Mouse (Mus musculus): ENCODE measurements around the gene Kdsr. TPM values are rescaled to one million over a fixed set of nuclear protein-coding genes. Genes with fewer than 3 reads are reported as not detected.
"Not testable (repeated sequence)": the region's sequence is repeated elsewhere in the genome, so short reads cannot be mapped to it uniquely, and the experiment has no call there.

Kdsr gene
- polyA plus RNA-seq, 1 experiment from 2014 or later = 17.0 TPM

- no peak overlapping the region for H3K4me2 ChIP-seq
- 46% methylated on average over 2 of the region's 2 CpGs for WGBS
- no peak overlapping the region for H3K9ac ChIP-seq
- no peak overlapping the region for H3K27ac ChIP-seq
- no peak overlapping the region for H3K4me3 ChIP-seq
- ATAC-seq (ENCODE audit: insufficient number of reproducible peaks, insufficient read depth, low FRiP score, low TSS enrichment, low read depth) = no peak
- H3K4me1 ChIP-seq = no peaks in the 10 kb centered on the region
- no peaks in the 10 kb centered on the region for H3K9me3 ChIP-seq
- H3K27me3 ChIP-seq = no peaks in the 10 kb centered on the region
- peaks cover 37% of the 10 kb centered on the region; the same call in 1 of the 2 replicates for H3K36me3 ChIP-seq
These were observed 23.9 kb downstream of the Kdsr start for GRCm38 (mm10) chr1:106735586-106735985.

- Histone ChIP-seq H3K4me2 (no peak overlapping the region), H3K9me3 (no peaks in the 10 kb centered on the region), H3K4me3 (no peak overlapping the region), H3K9ac (no peak overlapping the region), H3K27ac (no peak overlapping the region), H3K27me3 (no peaks in the 10 kb centered on the region), H3K4me1 (0 out of 2 replicates have a peak, but pooled peaks cover under 1% of the 10 kb centered on the region), H3K36me3 (peaks cover 6% of the 10 kb centered on the region)
- WGBS = 34% methylated on average over 5 of the region's 5 CpGs
- no peak for ATAC-seq (ENCODE audit: insufficient number of reproducible peaks, insufficient read depth, low FRiP score, low TSS enrichment, low read depth)
These were observed 37.5 kb downstream of the Kdsr start for GRCm38 (mm10) chr1:106722061-106722460.

DNA sequence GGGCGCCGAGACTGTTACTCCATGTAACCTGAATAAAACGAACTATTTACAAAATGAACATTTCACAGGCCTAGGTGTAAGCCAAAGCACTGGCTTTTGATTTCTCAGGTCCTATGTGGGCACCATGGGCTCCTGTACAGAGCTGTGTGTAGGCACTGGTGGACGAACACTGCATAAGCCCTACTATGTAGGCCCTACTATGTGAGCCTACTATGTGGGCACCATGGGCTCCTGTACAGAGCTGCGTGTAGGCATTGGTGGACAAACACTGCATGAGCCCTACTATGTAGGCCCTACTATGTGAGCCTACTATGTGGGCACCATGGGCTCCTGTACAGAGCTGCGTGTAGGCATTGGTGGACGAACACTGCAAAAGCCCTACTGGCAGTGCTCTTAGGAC lies 41.8 kb downstream of the Kdsr start:
- 68% methylated on average over 7 of the region's 7 CpGs for WGBS
- not testable (repeated sequence) for H3K27me3 ChIP-seq; H3K9me3 ChIP-seq; ATAC-seq (ENCODE audit: insufficient number of reproducible peaks, insufficient read depth, low FRiP score, low TSS enrichment, low read depth); H3K27ac ChIP-seq; H3K4me2 ChIP-seq; H3K4me3 ChIP-seq; H3K36me3 ChIP-seq; H3K9ac ChIP-seq
- H3K4me1 ChIP-seq = 0 out of 2 replicates have a peak, but pooled peaks cover 12% of the 10 kb centered on the region

DNA sequence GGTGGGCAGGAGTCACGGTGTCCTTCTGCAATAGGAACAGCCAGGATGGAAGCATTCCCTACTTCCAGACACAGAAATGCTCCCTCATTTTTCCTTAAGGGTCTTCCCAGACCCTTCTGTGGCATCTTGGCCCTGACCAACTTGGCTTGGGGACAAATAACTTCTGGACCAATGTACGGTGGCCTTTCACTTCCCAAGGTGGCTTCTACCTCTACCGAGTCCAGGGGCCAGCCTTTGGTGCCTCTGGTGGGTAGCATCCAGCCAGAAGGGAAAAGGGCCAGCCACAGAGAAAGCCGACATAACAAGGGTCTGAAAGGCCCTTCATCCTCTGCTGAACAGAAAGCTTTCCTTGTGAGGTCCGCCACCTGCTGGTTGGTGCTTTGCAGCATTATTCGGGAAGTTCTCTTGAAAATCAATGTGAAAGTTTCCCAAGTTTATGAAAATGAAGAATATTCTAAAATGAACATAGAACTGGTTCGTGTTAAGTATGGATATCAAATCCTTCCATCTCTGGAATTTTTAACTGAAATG lies 42.4 kb downstream of the Kdsr start:
- no peak overlapping the region for H3K27ac ChIP-seq
- H3K27me3 ChIP-seq = no peaks in the 10 kb centered on the region
- no peak overlapping the region for H3K4me2 ChIP-seq
- no peak overlapping the region for H3K9ac ChIP-seq
- no peaks in the 10 kb centered on the region for H3K9me3 ChIP-seq
- no peak overlapping the region for H3K4me3 ChIP-seq
- ATAC-seq (ENCODE audit: insufficient number of reproducible peaks, insufficient read depth, low FRiP score, low TSS enrichment, low read depth) = no peak
- no peaks in the 10 kb centered on the region for H3K36me3 ChIP-seq
- WGBS = 24% methylated on average over 7 of the region's 7 CpGs
- H3K4me1 ChIP-seq = peaks cover 17% of the 10 kb centered on the region

DNA sequence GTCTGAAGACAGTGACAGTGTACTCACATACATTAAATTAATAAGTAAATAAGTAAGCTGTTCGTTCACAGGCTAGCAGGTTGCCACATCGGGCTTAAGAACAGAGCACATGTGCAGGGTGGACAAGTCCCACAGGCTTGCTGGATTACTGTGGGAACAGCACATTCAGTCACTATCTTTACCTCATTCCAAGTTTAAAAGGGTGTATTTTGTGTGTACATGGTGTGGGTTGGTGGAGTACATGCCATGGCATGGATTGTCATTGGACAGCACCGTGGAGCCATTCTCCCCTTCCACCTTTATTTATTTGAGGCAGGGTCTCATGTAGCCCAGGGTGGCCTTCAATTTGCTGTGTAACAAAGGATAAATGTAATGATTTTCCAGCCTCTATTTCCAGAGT lies 43.4 kb downstream of the Kdsr start:
- no peak for ATAC-seq (ENCODE audit: insufficient number of reproducible peaks, insufficient read depth, low FRiP score, low TSS enrichment, low read depth)
- 90% methylated on average over 3 of the region's 3 CpGs for WGBS

DNA sequence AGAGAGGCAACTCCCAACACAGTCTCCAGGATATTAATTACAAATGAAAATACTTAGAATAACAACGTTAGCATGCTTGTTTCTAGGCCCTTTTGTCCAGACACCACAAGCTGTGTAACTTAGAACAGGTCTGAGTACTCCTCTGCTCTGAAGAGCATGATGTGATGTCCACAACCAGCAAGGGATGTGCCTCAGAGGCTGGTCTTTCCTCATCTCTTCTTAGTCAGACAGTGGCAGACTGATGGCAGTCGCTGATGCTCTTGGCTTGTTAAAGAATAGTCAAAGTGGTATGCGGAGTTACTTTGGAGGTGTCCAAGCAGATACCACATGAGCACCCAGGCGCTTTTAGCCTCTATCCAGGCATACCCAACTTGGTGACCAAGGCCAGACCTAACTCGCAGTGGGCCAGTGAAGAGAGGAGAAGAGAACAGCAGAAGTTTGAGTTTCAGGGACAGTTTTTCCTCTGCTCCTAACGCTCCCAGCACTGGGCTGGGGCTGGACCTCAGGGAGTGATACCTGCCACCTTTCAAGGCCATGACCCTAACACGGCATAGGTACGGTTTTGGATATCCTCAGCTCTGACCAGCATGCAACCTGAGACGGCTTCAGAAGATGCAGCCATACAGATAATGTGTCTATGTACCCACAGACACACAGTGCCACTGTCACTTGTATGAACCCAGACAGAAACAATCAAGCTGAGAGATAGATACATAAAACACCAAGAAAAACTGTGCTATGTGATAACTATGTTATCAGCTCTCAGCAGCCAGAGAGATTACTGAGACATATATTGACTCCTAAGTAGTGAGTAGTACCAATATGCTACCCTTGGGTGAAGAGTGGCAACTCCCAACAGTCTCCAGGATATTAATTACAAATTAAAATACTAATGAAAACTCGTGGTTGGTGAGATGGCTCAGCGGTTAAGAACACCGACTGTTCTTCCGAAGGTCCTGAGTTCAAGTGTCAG lies 44.1 kb downstream of the Kdsr start:
- Histone ChIP-seq H3K4me1 (peaks cover 25% of the 10 kb centered on the region), H3K36me3 (no peaks in the 10 kb centered on the region), H3K4me3 (no peak overlapping the region), H3K27ac (no peak overlapping the region), H3K9ac (no peak overlapping the region), H3K27me3 (no peaks in the 10 kb centered on the region), H3K4me2 (0 out of 2 replicates have a peak overlapping the region, but pooled peaks have one; percentile 97), H3K9me3 (no peaks in the 10 kb centered on the region)
- no peak for ATAC-seq (ENCODE audit: insufficient number of reproducible peaks, insufficient read depth, low FRiP score, low TSS enrichment, low read depth)
- WGBS = 84% methylated on average over 13 of the region's 13 CpGs

More for the DNA sequence above, 43.4 kb downstream of the Kdsr start:
- Histone ChIP-seq H3K9me3 (no peaks in the 10 kb centered on the region), H3K4me1 (peaks cover 25% of the 10 kb centered on the region), H3K9ac (no peak overlapping the region), H3K4me2 (no peak overlapping the region), H3K27ac (no peak overlapping the region), H3K27me3 (no peaks in the 10 kb centered on the region), H3K36me3 (no peaks in the 10 kb centered on the region), H3K4me3 (no peak overlapping the region)

DNA sequence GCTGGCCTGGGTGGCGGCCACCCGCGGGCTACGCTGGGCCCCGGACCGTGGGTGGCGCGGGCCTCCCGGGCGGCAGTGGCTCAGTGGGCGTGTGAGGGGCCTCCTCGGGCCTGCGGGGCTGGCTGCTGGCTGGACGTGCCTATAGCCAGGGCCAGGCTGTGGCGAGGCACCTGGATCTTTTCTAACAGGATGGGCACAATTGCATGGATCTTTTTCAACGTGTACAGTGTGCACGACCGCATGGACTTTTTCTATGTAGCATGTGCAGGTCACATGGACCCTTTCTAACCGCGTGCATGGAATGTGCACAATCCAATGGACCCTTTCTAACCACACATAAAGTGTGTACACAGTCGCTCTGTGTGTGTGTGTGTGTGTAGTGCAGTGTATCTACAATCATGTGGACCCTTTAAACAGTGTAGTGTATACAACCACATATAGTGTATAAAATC lies 45.0 kb downstream of the Kdsr start:
- Histone ChIP-seq H3K27me3 (no peaks in the 10 kb centered on the region), H3K27ac (peak overlapping the region; percentile 94), H3K36me3 (no peaks in the 10 kb centered on the region), H3K4me2 (peak overlapping the region; percentile 97), H3K4me3 (peak overlapping the region; percentile 76), H3K9me3 (no peaks in the 10 kb centered on the region), H3K9ac (peak overlapping the region; percentile 84), H3K4me1 (peaks cover 28% of the 10 kb centered on the region)
- WGBS = 4% methylated on average over 21 of the region's 21 CpGs
- peak; percentile 63 for ATAC-seq (ENCODE audit: insufficient number of reproducible peaks, insufficient read depth, low FRiP score, low TSS enrichment, low read depth)

- Histone ChIP-seq H3K36me3 (no peaks in the 10 kb centered on the region), H3K27ac (peak within 1 kb of the TSS; percentile 94), H3K9me3 (no peaks in the 10 kb centered on the region), H3K9ac (peak within 1 kb of the TSS; percentile 84), H3K4me3 (peak within 1 kb of the TSS; percentile 76), H3K27me3 (no peaks in the 10 kb centered on the region), H3K4me2 (peak within 1 kb of the TSS; percentile 97), H3K4me1 (peaks cover 31% of the 10 kb centered on the region)
- under 1% methylated on average over 66 of the region's 95 CpGs for WGBS
- ATAC-seq (ENCODE audit: insufficient number of reproducible peaks, insufficient read depth, low FRiP score, low TSS enrichment, low read depth) = peak; percentile 85
These were observed 45.7 kb downstream of the Kdsr start, which contains the start of gene Bcl2 for GRCm38 (mm10) chr1:106713621-106714529. Gene Bcl2, minus strand, starts transcription at chr1:106714274.

DNA sequence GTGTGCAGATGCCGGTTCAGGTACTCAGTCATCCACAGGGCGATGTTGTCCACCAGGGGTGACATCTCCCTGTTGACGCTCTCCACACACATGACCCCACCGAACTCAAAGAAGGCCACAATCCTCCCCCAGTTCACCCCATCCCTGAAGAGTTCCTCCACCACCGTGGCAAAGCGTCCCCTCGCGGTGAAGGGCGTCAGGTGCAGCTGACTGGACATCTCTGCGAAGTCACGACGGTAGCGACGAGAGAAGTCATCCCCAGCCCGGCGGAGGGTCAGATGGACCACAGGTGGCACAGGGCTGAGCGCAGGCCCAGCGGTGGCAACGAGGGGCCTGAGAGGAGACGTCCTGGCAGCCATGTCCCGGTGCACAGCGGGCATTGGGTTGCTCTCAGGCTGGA lies 47.2 kb downstream of the Kdsr start:
- no peaks in the 10 kb centered on the region for H3K9me3 ChIP-seq
- H3K27ac ChIP-seq = no peak overlapping the region
- peak overlapping the region; percentile 76 for H3K4me3 ChIP-seq
- peak overlapping the region; percentile 84 for H3K9ac ChIP-seq
- no peak for ATAC-seq (ENCODE audit: insufficient number of reproducible peaks, insufficient read depth, low FRiP score, low TSS enrichment, low read depth)
- peak overlapping the region; percentile 97 for H3K4me2 ChIP-seq
- peaks cover 35% of the 10 kb centered on the region for H3K4me1 ChIP-seq
- H3K27me3 ChIP-seq = no peaks in the 10 kb centered on the region
- no peaks in the 10 kb centered on the region for H3K36me3 ChIP-seq
- WGBS = 9% methylated on average over 22 of the region's 22 CpGs

DNA sequence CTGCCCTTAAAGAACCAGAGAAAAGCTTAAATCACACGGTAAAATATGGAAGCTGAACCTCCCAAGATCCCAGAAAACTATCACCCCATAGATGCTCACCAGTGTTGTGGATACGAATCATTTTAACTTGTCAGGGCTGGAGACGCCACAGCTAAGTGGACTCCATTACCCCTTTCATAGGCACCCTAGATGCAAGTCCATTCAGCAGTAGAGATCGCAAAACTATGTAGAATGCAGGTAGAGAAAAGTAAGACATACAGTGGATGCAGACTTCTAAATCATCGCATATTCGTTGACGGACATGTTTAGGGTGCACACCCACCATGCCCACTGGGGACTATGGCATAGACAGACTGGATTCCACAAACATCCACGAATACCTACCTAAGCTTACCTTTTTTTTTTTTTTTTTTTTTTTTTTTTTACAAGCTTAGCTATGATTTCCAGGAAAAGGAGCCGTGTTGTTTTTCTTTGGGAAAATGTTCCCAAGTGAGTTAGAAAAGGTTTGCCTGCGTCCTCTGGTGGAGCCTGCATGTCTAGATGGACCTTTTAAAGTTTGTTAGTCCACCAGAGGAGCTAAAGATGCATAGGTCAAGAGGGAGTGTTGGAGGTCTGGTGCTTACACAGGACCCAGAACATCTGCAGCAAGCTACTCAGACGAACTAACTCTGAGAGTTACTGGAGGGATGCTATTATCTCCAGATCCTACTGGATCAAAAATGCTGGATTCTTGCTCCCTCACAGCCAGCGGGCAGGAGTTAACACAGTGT lies 48.0 kb downstream of the Kdsr start:
- WGBS = 65% methylated on average over 12 of the region's 12 CpGs
- peak overlapping the region; percentile 84 for H3K9ac ChIP-seq
- no peaks in the 10 kb centered on the region for H3K36me3 ChIP-seq
- peak overlapping the region; percentile 76 for H3K4me3 ChIP-seq
- H3K27me3 ChIP-seq = no peaks in the 10 kb centered on the region
- ATAC-seq (ENCODE audit: insufficient number of reproducible peaks, insufficient read depth, low FRiP score, low TSS enrichment, low read depth) = no peak
- H3K9me3 ChIP-seq = no peaks in the 10 kb centered on the region
- H3K27ac ChIP-seq = no peak overlapping the region
- peak overlapping the region; percentile 97 for H3K4me2 ChIP-seq
- peaks cover 31% of the 10 kb centered on the region for H3K4me1 ChIP-seq

All from embryonic facial prominence, embryonic 13.5 days (tissue).